Mouse (Mus musculus) testis, postnatal 10 days (tissue): ENCODE results near the gene Nfyb.

ENCODE experiments used
- DNase-seq: peaks from one replicate; pipeline ENCODE4 v3.0.0; 2021; ENCODE audit warnings: low spot score

Gene Nfyb

GRCm38 (mm10) chr10:82779831-82780230 is 15.9 kb upstream of the Nfyb start:
- DNase-seq = no peak

DNA sequence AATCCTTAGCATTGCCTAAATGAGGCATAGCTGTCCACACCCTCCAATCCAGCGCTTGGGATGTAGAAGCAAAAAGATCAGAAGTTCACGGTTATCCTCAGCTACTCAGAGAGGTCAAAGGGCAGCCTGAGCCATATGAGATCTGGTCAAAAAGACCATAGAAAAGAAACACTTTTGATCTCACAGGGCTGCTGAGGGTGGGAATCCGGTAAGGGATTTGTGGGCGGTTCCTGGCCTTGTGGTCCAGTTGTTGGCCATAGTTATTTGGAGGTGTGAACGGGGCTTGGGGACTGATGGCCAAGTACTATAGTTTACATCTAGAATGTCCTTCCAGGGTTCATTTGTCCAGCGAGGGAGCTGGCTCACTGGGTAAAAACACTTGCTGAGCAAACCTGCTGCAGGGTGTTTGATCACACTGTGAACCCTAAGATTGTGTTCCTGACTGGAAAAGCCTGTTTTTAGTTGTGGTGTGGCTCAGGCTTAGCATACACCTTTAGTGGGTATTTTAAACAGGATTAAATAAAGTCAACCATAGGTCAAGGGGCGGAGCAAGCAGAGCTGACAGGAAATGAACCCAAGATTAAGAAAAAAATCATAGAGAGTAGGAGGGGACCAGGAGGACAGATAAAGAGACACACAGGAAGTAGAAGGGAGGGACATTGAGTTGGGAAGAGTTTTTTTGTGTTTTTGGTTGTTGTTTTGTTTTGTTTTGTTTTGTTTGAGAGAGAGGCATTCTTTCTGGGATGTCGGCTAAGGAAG is 15.0 kb upstream of the Nfyb start:
- DNase-seq = no peak

DNA sequence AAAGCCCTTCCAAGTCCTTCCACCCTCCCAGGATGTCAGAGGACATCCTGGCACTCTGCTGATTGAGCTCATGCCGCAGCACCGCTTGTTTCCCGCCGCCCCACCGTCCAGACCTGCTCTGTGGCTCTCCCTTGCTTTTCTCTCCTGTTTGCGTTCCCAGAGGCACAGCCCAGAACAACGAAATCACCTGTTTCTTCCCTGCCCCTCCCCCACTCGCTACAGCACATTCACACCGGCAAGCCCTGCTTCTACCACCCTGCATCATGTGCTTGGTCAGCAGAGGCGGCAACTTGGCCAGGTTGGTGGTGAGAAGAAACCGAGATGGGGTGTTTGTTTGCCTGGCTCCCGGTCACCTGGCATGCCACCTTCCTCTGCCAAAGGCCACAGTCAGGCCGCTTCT is 13.9 kb upstream of the Nfyb start:
- peak; percentile 49 for DNase-seq

- no peak for DNase-seq
Observed at GRCm38 (mm10) chr10:82777075-82777474, 13.1 kb upstream of the Nfyb start.

DNA sequence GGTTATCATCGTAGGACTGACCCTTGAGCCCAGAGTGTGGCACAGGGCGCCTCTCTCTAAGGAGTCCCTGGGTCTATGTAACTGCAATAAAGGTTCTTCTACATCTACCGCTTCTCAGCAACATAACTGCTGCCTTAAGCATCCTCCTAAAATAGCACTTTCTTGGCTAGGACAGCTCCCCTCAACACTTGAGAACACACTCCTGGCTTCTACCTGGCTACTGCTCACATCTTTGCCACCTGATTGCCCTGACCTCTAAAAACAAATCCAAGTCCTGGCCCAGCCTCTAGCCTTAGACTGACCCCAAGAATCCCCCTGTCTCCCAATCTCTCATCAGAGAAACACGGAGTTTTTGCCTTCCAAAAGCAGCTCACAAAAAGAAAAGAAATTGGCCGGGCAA is 10.9 kb upstream of the Nfyb start:
- DNase-seq = no peak

- no peak for DNase-seq
Observed at GRCm38 (mm10) chr10:82771595-82772170, 7.7 kb upstream of the Nfyb start.

GRCm38 (mm10) chr10:82770713-82771112 is 6.8 kb upstream of the Nfyb start:
- DNase-seq = no peak

DNA sequence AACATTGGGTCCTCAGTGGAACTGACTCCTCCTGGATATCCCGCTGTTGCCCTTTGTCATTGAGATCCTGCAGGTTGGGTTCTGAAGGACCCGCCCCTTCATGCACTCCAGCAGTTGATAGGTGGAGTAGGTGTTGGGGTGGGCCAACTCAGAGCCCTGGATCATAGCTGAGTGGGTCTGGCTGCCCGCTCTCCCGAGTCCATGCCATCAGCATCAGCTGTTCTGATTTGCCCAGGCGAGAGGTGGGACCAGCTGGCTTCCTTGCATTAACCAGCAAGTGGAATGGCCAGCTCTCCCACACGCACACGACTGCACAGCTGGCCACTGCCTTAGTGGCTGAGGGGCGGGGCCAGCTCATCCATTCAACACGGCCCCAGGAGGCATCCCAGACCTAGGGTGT is 5.0 kb upstream of the Nfyb start:
- no peak for DNase-seq

- DNase-seq = peak; percentile 62
Observed at GRCm38 (mm10) chr10:82762756-82763681, 925 bp downstream of the Nfyb start.

DNA sequence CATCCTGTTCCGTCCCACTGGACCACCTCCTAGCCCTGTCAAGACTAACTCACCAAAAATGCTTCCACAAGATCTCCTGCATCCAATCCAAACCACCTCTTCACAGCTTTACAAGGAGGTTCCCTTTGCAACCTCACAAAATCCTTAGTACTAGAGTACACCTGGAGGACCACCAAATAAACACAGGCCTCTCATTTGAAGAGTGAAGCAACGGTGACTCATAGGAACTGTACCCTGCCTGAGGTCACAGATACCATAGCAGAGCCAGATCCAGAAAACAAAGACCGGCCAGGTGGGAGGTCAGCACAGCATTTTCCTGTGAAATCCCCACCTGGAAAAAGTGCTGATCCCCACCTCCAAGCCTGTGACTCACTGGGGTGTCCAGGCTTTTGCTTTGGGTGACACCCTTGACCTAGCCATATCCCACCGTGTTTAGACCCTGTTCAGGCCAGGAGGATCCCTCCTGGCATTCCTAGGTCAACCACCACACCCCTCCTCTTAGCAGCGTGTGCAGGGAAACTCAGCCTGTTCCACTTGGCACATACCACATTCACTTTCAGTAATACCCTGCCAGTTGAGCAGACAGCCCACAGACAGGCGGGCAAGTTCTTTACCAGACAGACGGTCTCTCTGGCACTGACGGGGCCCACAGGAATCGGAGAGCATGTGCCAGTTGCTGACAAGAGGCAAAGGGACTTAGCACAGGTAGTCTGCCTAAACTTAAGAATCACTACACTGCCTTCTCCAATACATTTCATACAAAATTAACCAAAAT is 2.7 kb downstream of the Nfyb start:
- DNase-seq = no peak

GRCm38 (mm10) chr10:82759706-82760105 is 4.2 kb downstream of the Nfyb start:
- no peak for DNase-seq

GRCm38 (mm10) chr10:82758878-82759277 is 5.1 kb downstream of the Nfyb start:
- no peak for DNase-seq

DNA sequence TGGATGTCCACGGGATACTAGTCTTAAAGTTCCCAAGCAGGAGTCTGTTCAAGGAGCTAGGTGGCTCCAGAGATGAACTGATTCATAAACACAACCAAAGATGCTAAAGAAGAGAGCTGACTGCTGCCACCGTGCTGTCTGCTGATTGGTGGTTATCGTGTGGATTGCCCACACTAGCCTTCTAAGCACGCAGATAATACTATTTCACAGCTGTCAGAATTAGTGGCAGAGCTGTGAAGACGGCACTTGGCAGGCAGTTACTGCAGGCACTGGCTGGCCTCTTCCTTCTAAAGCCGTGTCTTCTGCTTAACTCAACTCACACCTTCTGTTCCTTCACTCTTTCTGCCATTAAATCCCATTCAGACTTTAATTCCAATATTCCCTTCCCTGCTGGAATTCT is 5.6 kb downstream of the Nfyb start:
- DNase-seq = no peak

GRCm38 (mm10) chr10:82757341-82757740 is 6.6 kb downstream of the Nfyb start:
- no peak for DNase-seq

DNA sequence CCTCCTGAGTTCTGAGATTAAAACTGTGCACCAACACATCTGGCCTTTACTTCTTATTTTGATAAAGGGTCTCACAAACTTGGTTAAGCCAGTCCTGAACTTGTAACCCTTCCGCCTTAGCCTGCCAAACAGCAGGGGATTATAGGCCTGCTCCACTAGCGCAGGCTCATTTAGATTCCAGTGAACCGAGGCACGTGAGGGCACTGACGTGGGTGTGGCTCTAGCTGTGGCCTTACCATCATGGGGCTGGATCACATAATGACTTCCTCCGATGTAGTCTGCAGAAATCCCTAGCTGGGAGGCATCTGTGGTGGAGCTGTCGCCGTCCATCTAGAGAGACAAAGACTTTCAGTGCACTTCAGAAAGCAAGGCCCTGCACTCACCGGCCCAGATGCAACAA is 7.5 kb downstream of the Nfyb start:
- no peak for DNase-seq

GRCm38 (mm10) chr10:82755213-82755890 is 8.6 kb downstream of the Nfyb start:
- DNase-seq = no peak

GRCm38 (mm10) chr10:82754642-82755041 is 9.3 kb downstream of the Nfyb start:
- no peak for DNase-seq

GRCm38 (mm10) chr10:82752921-82753320 is 11.0 kb downstream of the Nfyb start:
- no peak for DNase-seq

DNA sequence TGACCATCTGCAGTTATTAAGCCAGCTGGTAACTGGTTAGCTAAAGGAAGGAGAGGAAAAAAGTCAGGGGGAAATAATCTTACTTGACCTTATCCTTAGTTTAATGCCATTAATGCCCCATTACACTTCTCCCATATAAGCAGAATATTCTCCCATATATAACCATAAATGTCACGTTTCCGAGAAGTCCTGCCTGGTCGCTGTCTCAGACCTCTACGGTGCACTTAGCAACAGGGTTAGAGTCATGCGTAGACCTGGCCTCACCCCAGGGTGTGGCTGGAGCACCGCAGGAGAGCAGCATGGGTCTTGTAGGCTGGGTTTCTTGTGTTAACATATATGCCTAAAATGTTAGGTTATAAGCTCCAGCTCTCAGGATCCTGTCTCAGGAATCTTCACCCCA is 13.2 kb downstream of the Nfyb start:
- DNase-seq = no peak

GRCm38 (mm10) chr10:82746988-82747850 is 16.7 kb downstream of the Nfyb start:
- DNase-seq = no peak

DNA sequence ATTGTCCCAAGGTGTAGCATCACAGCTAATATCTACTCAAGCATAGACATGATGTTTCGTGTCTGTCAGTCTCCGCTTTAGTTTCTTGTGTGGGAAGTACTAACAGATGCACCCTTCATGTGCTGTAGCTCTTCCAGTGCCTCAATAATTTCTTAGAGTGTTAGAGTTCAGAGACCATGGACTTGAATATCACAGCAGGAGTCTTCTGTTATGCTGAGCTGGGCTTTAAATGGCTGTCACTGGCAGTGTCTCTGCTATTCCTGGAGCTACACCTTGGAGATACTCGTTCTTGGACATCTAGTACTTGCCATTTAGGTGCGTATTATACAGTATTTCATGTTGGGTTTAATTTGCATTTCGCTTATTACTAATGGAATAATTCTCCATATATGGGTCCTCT is 18.6 kb downstream of the Nfyb start:
- no peak for DNase-seq
